Mouse (Mus musculus): ENCODE measurements around the gene Kank4. TPM values are rescaled to one million over a fixed set of nuclear protein-coding genes. Genes with fewer than 3 reads are reported as not detected.

Kank4 gene
- polyA plus RNA-seq, 1 experiment from 2014 or later: 0.59 TPM

- WGBS: 70% methylated on average over 2 of the region's 2 CpGs
- Histone ChIP-seq H3K9me3 (replicated peaks) (no peaks in the 10 kb centered on the region), H3K4me3 (no peak overlapping the region), H3K9ac (no peak overlapping the region), H3K27ac (no peak overlapping the region), H3K27me3 (no peaks in the 10 kb centered on the region), H3K4me2 (no peak overlapping the region), H3K36me3 (no peaks in the 10 kb centered on the region), H3K4me1 (replicated peaks) (peaks cover 23% of the 10 kb centered on the region)
- ATAC-seq (replicated peaks; ENCODE audit: insufficient number of reproducible peaks, insufficient read depth, low FRiP score, low read depth): no peak
These were observed 22.1 kb downstream of the Kank4 start for GRCm38 (mm10) chr4:98795241-98795640.

GRCm38 (mm10) chr4:98793486-98793885 is 23.9 kb downstream of the Kank4 start:
- no peaks in the 10 kb centered on the region for H3K36me3 ChIP-seq
- ATAC-seq (replicated peaks; ENCODE audit: insufficient number of reproducible peaks, insufficient read depth, low FRiP score, low read depth): no peak
- H3K9ac ChIP-seq: no peak overlapping the region
- no peak overlapping the region for H3K27ac ChIP-seq
- H3K4me1 ChIP-seq (replicated peaks): peaks cover 29% of the 10 kb centered on the region
- H3K4me2 ChIP-seq: no peak overlapping the region
- no peaks in the 10 kb centered on the region for H3K9me3 ChIP-seq (replicated peaks)
- no peak overlapping the region for H3K4me3 ChIP-seq
- H3K27me3 ChIP-seq: no peaks in the 10 kb centered on the region
- WGBS: 90% methylated on average over 9 of the region's 9 CpGs

- Histone ChIP-seq H3K27me3 (no peaks in the 10 kb centered on the region), H3K27ac (no peak overlapping the region), H3K4me2 (peak overlapping the region; percentile 53; the same call in 1 of the 2 replicates), H3K4me1 (replicated peaks) (peaks cover 10% of the 10 kb centered on the region), H3K36me3 (no peaks in the 10 kb centered on the region), H3K9ac (no peak overlapping the region), H3K4me3 (no peak overlapping the region), H3K9me3 (replicated peaks) (no peaks in the 10 kb centered on the region)
- 61% methylated on average over 1 of the region's 1 CpGs for WGBS
- no peak for ATAC-seq (replicated peaks; ENCODE audit: insufficient number of reproducible peaks, insufficient read depth, low FRiP score, low read depth)
These were observed 26.6 kb downstream of the Kank4 start for GRCm38 (mm10) chr4:98790721-98791120.

- Histone ChIP-seq H3K27ac (peak overlapping the region; percentile 24; the same call in 1 of the 2 replicates), H3K4me2 (peak overlapping the region; percentile 53), H3K27me3 (no peaks in the 10 kb centered on the region), H3K36me3 (no peaks in the 10 kb centered on the region), H3K4me1 (replicated peaks) (peaks cover 9% of the 10 kb centered on the region), H3K9ac (no peak overlapping the region), H3K4me3 (peak overlapping the region; percentile 33), H3K9me3 (replicated peaks) (no peaks in the 10 kb centered on the region)
- no peak; the same call in 1 of the 2 replicates for ATAC-seq (replicated peaks; ENCODE audit: insufficient number of reproducible peaks, insufficient read depth, low FRiP score, low read depth)
- WGBS: 3% methylated on average over 10 of the region's 10 CpGs
These were observed 27.5 kb downstream of the Kank4 start for GRCm38 (mm10) chr4:98789861-98790311.

GRCm38 (mm10) chr4:98789133-98789765 is 28.1 kb downstream of the Kank4 start:
- H3K36me3 ChIP-seq: no peaks in the 10 kb centered on the region
- no peaks in the 10 kb centered on the region for H3K9me3 ChIP-seq (replicated peaks)
- 55% methylated on average over 7 of the region's 7 CpGs for WGBS
- H3K27ac ChIP-seq: peak overlapping the region; percentile 24; the same call in 1 of the 2 replicates
- H3K9ac ChIP-seq: no peak overlapping the region
- H3K27me3 ChIP-seq: no peaks in the 10 kb centered on the region
- H3K4me2 ChIP-seq: peak overlapping the region; percentile 53
- no peak for ATAC-seq (replicated peaks; ENCODE audit: insufficient number of reproducible peaks, insufficient read depth, low FRiP score, low read depth)
- peaks cover 9% of the 10 kb centered on the region for H3K4me1 ChIP-seq (replicated peaks)
- H3K4me3 ChIP-seq: peak overlapping the region; percentile 33

- no peak overlapping the region for H3K27ac ChIP-seq
- 48% methylated on average over 3 of the region's 3 CpGs for WGBS
- H3K9me3 ChIP-seq (replicated peaks): no peaks in the 10 kb centered on the region
- H3K4me2 ChIP-seq: no peak overlapping the region
- peaks cover 9% of the 10 kb centered on the region for H3K4me1 ChIP-seq (replicated peaks)
- H3K4me3 ChIP-seq: no peak overlapping the region
- ATAC-seq (replicated peaks; ENCODE audit: insufficient number of reproducible peaks, insufficient read depth, low FRiP score, low read depth): no peak
- H3K36me3 ChIP-seq: no peaks in the 10 kb centered on the region
- no peak overlapping the region for H3K9ac ChIP-seq
- H3K27me3 ChIP-seq: no peaks in the 10 kb centered on the region
These were observed 31.1 kb downstream of the Kank4 start for GRCm38 (mm10) chr4:98786281-98786680.

- no peaks in the 10 kb centered on the region for H3K27me3 ChIP-seq
- H3K9ac ChIP-seq: no peak overlapping the region
- H3K27ac ChIP-seq: no peak overlapping the region
- ATAC-seq (replicated peaks; ENCODE audit: insufficient number of reproducible peaks, insufficient read depth, low FRiP score, low read depth): no peak
- no peak overlapping the region for H3K4me3 ChIP-seq
- H3K4me1 ChIP-seq (replicated peaks): peaks cover 9% of the 10 kb centered on the region
- no peaks in the 10 kb centered on the region for H3K9me3 ChIP-seq (replicated peaks)
- H3K4me2 ChIP-seq: no peak overlapping the region
- H3K36me3 ChIP-seq: no peaks in the 10 kb centered on the region
- 50% methylated on average over 8 of the region's 8 CpGs for WGBS
These were observed 31.5 kb downstream of the Kank4 start for GRCm38 (mm10) chr4:98785851-98786250.

- Histone ChIP-seq H3K36me3 (no peaks in the 10 kb centered on the region), H3K4me1 (replicated peaks) (peaks cover 18% of the 10 kb centered on the region), H3K9me3 (replicated peaks) (no peaks in the 10 kb centered on the region), H3K4me2 (peak overlapping the region; percentile 45), H3K4me3 (no peak overlapping the region), H3K27ac (no peak overlapping the region), H3K9ac (no peak overlapping the region), H3K27me3 (0 out of 2 replicates have a peak, but pooled peaks cover 13% of the 10 kb centered on the region)
- ATAC-seq (replicated peaks; ENCODE audit: insufficient number of reproducible peaks, insufficient read depth, low FRiP score, low read depth): no peak
- WGBS: 17% methylated on average over 16 of the region's 16 CpGs
These were observed 39.1 kb downstream of the Kank4 start for GRCm38 (mm10) chr4:98778219-98778618.

- Histone ChIP-seq H3K36me3 (no peaks in the 10 kb centered on the region), H3K9ac (no peak overlapping the region), H3K27ac (no peak overlapping the region), H3K4me1 (replicated peaks) (peaks cover 18% of the 10 kb centered on the region), H3K9me3 (replicated peaks) (no peaks in the 10 kb centered on the region), H3K27me3 (0 out of 2 replicates have a peak, but pooled peaks cover 13% of the 10 kb centered on the region), H3K4me2 (no peak overlapping the region), H3K4me3 (no peak overlapping the region)
- WGBS: 48% methylated on average over 6 of the region's 6 CpGs
- no peak for ATAC-seq (replicated peaks; ENCODE audit: insufficient number of reproducible peaks, insufficient read depth, low FRiP score, low read depth)
These were observed 39.9 kb downstream of the Kank4 start for GRCm38 (mm10) chr4:98777464-98777863.

GRCm38 (mm10) chr4:98776721-98777427 is 40.5 kb downstream of the Kank4 start:
- H3K4me2 ChIP-seq: no peak overlapping the region
- peaks cover 18% of the 10 kb centered on the region for H3K4me1 ChIP-seq (replicated peaks)
- no peak overlapping the region for H3K27ac ChIP-seq
- H3K27me3 ChIP-seq: 0 out of 2 replicates have a peak, but pooled peaks cover 13% of the 10 kb centered on the region
- no peaks in the 10 kb centered on the region for H3K36me3 ChIP-seq
- no peak for ATAC-seq (replicated peaks; ENCODE audit: insufficient number of reproducible peaks, insufficient read depth, low FRiP score, low read depth)
- 80% methylated on average over 10 of the region's 10 CpGs for whole genome bisulfite sequencing
- H3K4me3 ChIP-seq: no peak overlapping the region
- H3K9me3 ChIP-seq (replicated peaks): no peaks in the 10 kb centered on the region
- H3K9ac ChIP-seq: no peak overlapping the region

- Histone ChIP-seq H3K4me1 (replicated peaks) (peaks cover 16% of the 10 kb centered on the region), H3K4me3 (no peak overlapping the region), H3K9me3 (replicated peaks) (no peaks in the 10 kb centered on the region), H3K4me2 (no peak overlapping the region), H3K36me3 (no peaks in the 10 kb centered on the region), H3K27me3 (0 out of 2 replicates have a peak, but pooled peaks cover under 1% of the 10 kb centered on the region), H3K9ac (no peak overlapping the region), H3K27ac (no peak overlapping the region)
- WGBS: 83% methylated on average over 5 of the region's 5 CpGs
- ATAC-seq (replicated peaks; ENCODE audit: insufficient number of reproducible peaks, insufficient read depth, low FRiP score, low read depth): no peak
These were observed 43.6 kb downstream of the Kank4 start for GRCm38 (mm10) chr4:98773785-98774184.
